Mouse (Mus musculus): Measurements from ENCODE around the gene Gm43738. TPM values are rescaled to one million over a fixed set of nuclear protein-coding genes. Genes with fewer than 3 reads are reported as not detected.
"Not testable (repeated sequence)": the region's sequence is repeated elsewhere in the genome, so short reads cannot be mapped to it uniquely, and the experiment has no call there.

The Gm43738 gene
- total RNA-seq, 2 experiments from 2014 or later, result not detected

- no peak for DNase-seq (ENCODE audit: low spot score)
Observed at GRCm38 (mm10) chr3:89102495-89103290, 1.8 kb upstream of the Gm43738 start.

- DNase-seq (ENCODE audit: low spot score), result peak; percentile 98
Observed at GRCm38 (mm10) chr3:89101812-89102494, 1.1 kb upstream of the Gm43738 start, which contains the start of gene Fdps. Gene Fdps (minus strand): TSS chr3:89101959.

GRCm38 (mm10) chr3:89101459-89101811 lies 536 bp upstream of the Gm43738 start:
- DNase-seq (ENCODE audit: low spot score), result no peak

GRCm38 (mm10) chr3:89094021-89094420 lies 6.9 kb downstream of the Gm43738 start:
- DNase-seq (ENCODE audit: low spot score), result no peak

GRCm38 (mm10) chr3:89093175-89093574 lies 7.7 kb downstream of the Gm43738 start, which contains the start of gene Rusc1:
Gene Rusc1 (minus strand): TSS chr3:89093311.
- DNase-seq (ENCODE audit: low spot score), result peak; percentile 84

- DNase-seq (ENCODE audit: low spot score), result no peak
Observed at GRCm38 (mm10) chr3:89092509-89093090, 8.3 kb downstream of the Gm43738 start.

GRCm38 (mm10) chr3:89091811-89092508 lies 8.9 kb downstream of the Gm43738 start:
- DNase-seq (ENCODE audit: low spot score), result no peak

- peak; percentile 92 for DNase-seq (ENCODE audit: low spot score)
Observed at GRCm38 (mm10) chr3:89090694-89091655, 9.9 kb downstream of the Gm43738 start.

GRCm38 (mm10) chr3:89089882-89090591 lies 10.9 kb downstream of the Gm43738 start:
- DNase-seq (ENCODE audit: low spot score), result peak; percentile 88

- DNase-seq (ENCODE audit: low spot score), result no peak
Observed at GRCm38 (mm10) chr3:89088974-89089373, 11.9 kb downstream of the Gm43738 start.

GRCm38 (mm10) chr3:89087338-89088110 lies 13.4 kb downstream of the Gm43738 start:
- peak; percentile 69 for DNase-seq (ENCODE audit: low spot score)

GRCm38 (mm10) chr3:89084654-89085190 lies 16.2 kb downstream of the Gm43738 start:
- DNase-seq (ENCODE audit: low spot score), result no peak

GRCm38 (mm10) chr3:89084133-89084532 lies 16.8 kb downstream of the Gm43738 start:
- DNase-seq (ENCODE audit: low spot score), result no peak

GRCm38 (mm10) chr3:89082287-89082686 lies 18.6 kb downstream of the Gm43738 start:
- not testable (repeated sequence) for DNase-seq (ENCODE audit: low spot score)

- no peak for DNase-seq (ENCODE audit: low spot score)
Observed at GRCm38 (mm10) chr3:89077383-89077782, 23.5 kb downstream of the Gm43738 start.

- DNase-seq (ENCODE audit: low spot score), result no peak
Observed at GRCm38 (mm10) chr3:89067265-89067664, 33.6 kb downstream of the Gm43738 start.

- DNase-seq (ENCODE audit: low spot score), result no peak
Observed at GRCm38 (mm10) chr3:89061696-89062095, 39.2 kb downstream of the Gm43738 start.

GRCm38 (mm10) chr3:89058783-89059182 lies 42.1 kb downstream of the Gm43738 start:
- DNase-seq (ENCODE audit: low spot score), result peak; percentile 15

GRCm38 (mm10) chr3:89058361-89058760 lies 42.5 kb downstream of the Gm43738 start:
- DNase-seq (ENCODE audit: low spot score), result peak; percentile 11
